Mouse (Mus musculus) cerebellum, adult 2 months (tissue): ENCODE results near the gene Zfp444.

ENCODE experiments used
- CTCF ChIP-seq: fragments of 200-500 bp; IDR thresholded peaks from 2 replicates; pipeline ENCODE4 v1.5.1; 2011; ENCODE audit warnings: low read depth, mild to moderate bottlenecking, control low read depth, low read length, moderate library complexity, borderline replicate concordance; ENCODE audit not compliant: insufficient read depth
- POLR2A ChIP-seq: fragments of 200-500 bp; IDR thresholded peaks from 2 replicates; pipeline ENCODE4 v1.6.1; 2011; ENCODE audit warnings: low read length, control low read depth, borderline replicate concordance; ENCODE audit not compliant: insufficient read depth

DNA sequence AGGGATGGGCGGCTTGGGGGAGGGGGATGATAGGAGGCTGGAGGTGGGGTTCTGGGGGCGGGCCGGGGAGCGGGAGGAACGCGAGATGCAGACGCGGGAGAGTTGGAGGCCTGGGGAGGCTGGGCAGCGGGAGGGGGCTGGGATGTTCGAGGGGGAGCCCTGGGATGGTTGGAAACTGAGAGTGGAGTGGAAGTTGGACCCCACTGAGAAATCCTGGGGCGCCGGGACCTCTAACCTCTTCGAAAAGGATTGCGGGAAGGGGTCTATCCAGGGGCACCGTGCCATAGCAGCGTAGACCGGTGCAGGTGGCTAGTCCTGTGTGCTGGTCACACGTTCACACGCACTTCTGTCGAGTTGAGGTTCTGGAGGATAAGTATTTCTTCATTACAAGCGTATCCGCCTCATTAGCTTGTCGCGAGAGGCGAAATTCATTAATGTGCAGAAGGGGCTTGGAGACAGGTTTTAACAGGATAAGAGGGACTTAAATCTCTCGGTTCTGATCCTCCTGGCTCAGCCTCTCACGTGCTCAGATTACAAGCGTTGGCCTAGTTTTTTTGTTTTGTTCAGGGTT lies 733 bp downstream of the Zfp444 start:
- TF ChIP-seq POLR2A = no peak
- no peak for TF ChIP-seq CTCF
